Mouse (Mus musculus) limb, embryonic 14.5 days (tissue): Measurements from ENCODE around the gene Lyl1. TPM values are rescaled to one million over a fixed set of nuclear protein-coding genes. Genes with fewer than 3 reads are reported as not detected.

Experiments used
- ATAC-seq: fragments of 200-750 bp; cut with Nextera tagmentation; 2 replicates; pipeline ENCODE4 v1.8.0; 2017; ENCODE audit warnings: low read depth, moderate number of reproducible peaks, moderate TSS enrichment; ENCODE audit not compliant: low FRiP score
- DNase-seq: peaks from one replicate; pipeline ENCODE4 v3.0.0-alpha.2; 2015; ENCODE audit warnings: low spot score
- H3K27ac ChIP-seq: fragments of 300-500 bp; sonication (generic); replicated peaks from 2 replicates; pipeline ENCODE4 v1.5.1; 2014; ENCODE audit warnings: low read depth, mild to moderate bottlenecking, low read length, moderate library complexity, mixed read lengths
- H3K27me3 ChIP-seq: fragments of 300-500 bp; sonication (generic); 2 replicates; pipeline ENCODE4 v1.6.1; 2014; ENCODE audit warnings: low read length, mixed read lengths; ENCODE audit not compliant: control insufficient read depth, insufficient read depth
- H3K36me3 ChIP-seq: fragments of 300-500 bp; sonication (generic); 2 replicates; pipeline ENCODE4 v1.6.1; 2014; ENCODE audit warnings: mild to moderate bottlenecking, low read length, moderate library complexity, mixed read lengths; ENCODE audit not compliant: control insufficient read depth, insufficient read depth
- H3K4me1 ChIP-seq: fragments of 300-500 bp; sonication (generic); 2 replicates; pipeline ENCODE4 v1.6.1; 2014; ENCODE audit warnings: antibody characterized with exemption, low read length, mixed read lengths; ENCODE audit not compliant: control insufficient read depth, insufficient read depth
- H3K4me2 ChIP-seq: fragments of 300-500 bp; sonication (generic); replicated peaks from 2 replicates; pipeline ENCODE4 v1.6.1; 2014; ENCODE audit warnings: low read depth, mild to moderate bottlenecking, low read length, moderate library complexity; ENCODE audit not compliant: severe bottlenecking
- H3K4me3 ChIP-seq: fragments of 300-500 bp; sonication (generic); replicated peaks from 2 replicates; pipeline ENCODE4 v1.5.1; 2014; ENCODE audit warnings: low read length
- H3K9ac ChIP-seq: fragments of 300-500 bp; sonication (generic); 2 replicates; pipeline ENCODE4 v1.6.1; 2014; ENCODE audit warnings: mild to moderate bottlenecking, low read depth, low read length, moderate library complexity; ENCODE audit not compliant: severe bottlenecking
- H3K9me3 ChIP-seq: fragments of 300-500 bp; sonication (generic); 2 replicates; pipeline ENCODE4 v1.6.1; 2016; ENCODE audit warnings: low read length; ENCODE audit not compliant: control insufficient read depth
- POLR2A ChIP-seq: fragments of 200-500 bp; IDR thresholded peaks from 2 replicates; pipeline ENCODE4 v1.8.0; 2012; ENCODE audit warnings: inconsistent platforms, mild to moderate bottlenecking, moderate library complexity, borderline replicate concordance; ENCODE audit not compliant: insufficient read depth, insufficient read length; ENCODE audit errors: extremely low read depth
- WGBS: fragments of 180-500 bp; shearing (Covaris S2); extraction: QIAGEN DNeasy Blood & Tissue Kit; methylation state at CpG from one replicate; pipeline ENCODE4 v1.1.7; 2014; 5-methylcytosine and 5-hydroxymethylcytosine counted together
- polyA plus RNA-seq, 2 experiments: library from polyadenylated mRNA; depleted of rRNA in 1 of 2; stranded (reverse) in 1 of 2; unstranded in 1 of 2; fragments of >200 nt; fragmentation: Nextera tagmentation in 1 of 2; extraction: Ambion mirVana in 1 of 2; gene quantifications; 2 replicates each; pipeline versions ENCODE4 v1.2.1 to v1.2.3; 2012 to 2014

Lyl1 gene
- polyA plus RNA-seq, 2 experiments, result 5.6 to 7.1 TPM

DNA sequence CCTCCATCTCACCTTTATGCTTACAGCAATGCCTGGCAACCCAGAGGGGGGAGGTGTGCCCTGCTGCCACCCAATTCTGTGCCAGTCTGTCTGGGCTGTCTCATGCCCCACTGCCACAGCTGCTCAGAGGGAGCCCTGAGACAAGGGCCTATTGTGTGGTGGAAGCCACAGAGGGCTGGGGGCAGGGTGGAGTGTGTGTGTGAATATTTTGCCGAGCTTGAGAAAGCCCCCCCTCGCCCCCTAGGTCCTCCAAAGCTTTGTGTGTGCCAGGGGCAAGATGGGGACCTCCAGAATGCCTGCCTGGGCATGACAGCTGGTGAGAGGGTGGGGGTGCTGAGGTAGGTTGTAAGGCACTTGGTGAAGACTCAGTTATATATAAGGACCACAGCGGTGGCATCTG is 27.2 kb downstream of the Lyl1 start:
- Histone ChIP-seq H3K9me3 (no peaks in the 10 kb centered on the region), H3K27ac (0 out of 2 replicates have a peak overlapping the region, but pooled peaks have one; percentile 33), H3K4me3 (no peak overlapping the region), H3K36me3 (peaks cover 68% of the 10 kb centered on the region), H3K9ac (no peak overlapping the region), H3K4me1 (peaks cover 78% of the 10 kb centered on the region), H3K4me2 (no peak overlapping the region), H3K27me3 (no peaks in the 10 kb centered on the region)
- TF ChIP-seq POLR2A, result no peak
- DNase-seq (no peak), ATAC-seq (no peak)
- WGBS, result 68% methylated on average over 3 of the region's 3 CpGs

DNA sequence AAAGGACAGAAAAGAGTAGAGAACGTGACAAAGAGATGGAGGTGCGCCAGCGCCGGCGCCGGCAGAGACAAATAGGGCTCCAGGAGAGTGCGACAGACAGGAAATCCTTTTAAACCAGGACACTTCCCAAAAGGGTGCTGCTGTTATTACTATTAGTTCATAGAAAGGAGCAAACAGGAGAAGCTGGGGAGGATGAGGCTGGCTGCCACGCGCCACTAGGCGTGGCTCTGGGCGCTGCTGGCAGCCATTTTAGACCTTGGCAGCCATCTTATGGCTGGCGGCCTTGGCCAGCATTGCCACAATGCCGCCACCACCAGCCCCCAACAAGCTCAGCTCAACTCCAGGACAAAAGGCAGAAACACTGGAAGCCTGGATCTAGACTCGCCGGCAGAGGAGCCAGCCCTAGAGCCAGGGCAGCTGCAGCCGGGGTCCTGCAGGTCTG is 28.7 kb downstream of the Lyl1 start:
- Histone ChIP-seq H3K9ac (no peak overlapping the region), H3K4me3 (no peak overlapping the region)
- ATAC-seq, result no peak

DNA sequence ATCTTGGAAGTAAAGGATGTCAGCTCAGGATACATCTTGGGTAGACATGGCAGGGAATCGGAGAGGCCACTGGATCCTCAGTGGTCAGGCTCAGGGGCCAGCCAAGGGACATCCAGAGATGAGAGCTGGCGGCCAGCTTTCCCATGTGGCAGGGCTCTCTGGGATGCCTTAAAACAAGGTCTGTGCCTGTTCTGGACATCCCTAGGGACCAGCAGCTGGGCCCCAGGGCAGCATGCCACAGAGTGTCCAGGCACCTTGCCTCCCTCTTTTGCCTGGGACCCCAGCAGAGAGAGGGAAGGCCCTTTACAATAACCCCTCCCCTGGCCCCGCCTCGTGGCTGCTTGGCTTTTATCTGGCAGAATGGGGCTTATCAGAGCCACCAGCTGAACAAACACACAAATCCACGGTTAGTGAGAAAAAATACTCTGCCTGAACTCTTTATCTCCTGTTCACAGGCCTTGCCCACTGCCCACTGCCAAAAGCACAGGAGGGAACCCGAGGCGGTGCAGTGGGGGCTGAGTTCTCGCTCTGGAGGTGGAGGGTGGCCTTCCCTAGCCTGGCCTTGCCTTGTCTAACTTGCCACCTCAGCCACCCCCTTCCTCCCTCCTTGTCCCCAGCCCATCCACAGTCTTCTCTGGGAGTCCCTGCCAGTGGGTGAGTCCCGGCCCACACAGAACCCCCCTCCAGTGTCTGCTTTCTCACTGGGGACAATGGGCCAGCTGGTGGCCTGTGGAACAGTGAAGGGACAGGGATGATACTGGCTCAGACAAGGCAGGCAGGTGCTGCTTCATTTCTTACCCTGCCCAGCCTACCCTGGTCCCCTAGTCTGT is 29.5 kb downstream of the Lyl1 start:
- Histone ChIP-seq H3K4me2 (no peak overlapping the region), H3K9ac (peak overlapping the region; percentile 40; the same call in 1 of the 2 replicates), H3K4me1 (peaks cover 68% of the 10 kb centered on the region), H3K9me3 (no peaks in the 10 kb centered on the region), H3K27ac (peak overlapping the region; percentile 48), H3K27me3 (no peaks in the 10 kb centered on the region), H3K4me3 (no peak overlapping the region), H3K36me3 (peaks cover 54% of the 10 kb centered on the region)
- no peak for ATAC-seq
- no peak for DNase-seq
- 56% methylated on average over 9 of the region's 9 CpGs for WGBS
- no peak for TF ChIP-seq POLR2A

More for the DNA sequence above, 28.7 kb downstream of the Lyl1 start:
- 88% methylated on average over 16 of the region's 16 CpGs for WGBS
- Histone ChIP-seq H3K27me3 (no peaks in the 10 kb centered on the region), H3K9me3 (no peaks in the 10 kb centered on the region), H3K36me3 (peaks cover 60% of the 10 kb centered on the region), H3K4me1 (peaks cover 69% of the 10 kb centered on the region), H3K27ac (peak overlapping the region; percentile 48; the same call in 1 of the 2 replicates), H3K4me2 (no peak overlapping the region)
- no peak for DNase-seq
- no peak for TF ChIP-seq POLR2A

DNA sequence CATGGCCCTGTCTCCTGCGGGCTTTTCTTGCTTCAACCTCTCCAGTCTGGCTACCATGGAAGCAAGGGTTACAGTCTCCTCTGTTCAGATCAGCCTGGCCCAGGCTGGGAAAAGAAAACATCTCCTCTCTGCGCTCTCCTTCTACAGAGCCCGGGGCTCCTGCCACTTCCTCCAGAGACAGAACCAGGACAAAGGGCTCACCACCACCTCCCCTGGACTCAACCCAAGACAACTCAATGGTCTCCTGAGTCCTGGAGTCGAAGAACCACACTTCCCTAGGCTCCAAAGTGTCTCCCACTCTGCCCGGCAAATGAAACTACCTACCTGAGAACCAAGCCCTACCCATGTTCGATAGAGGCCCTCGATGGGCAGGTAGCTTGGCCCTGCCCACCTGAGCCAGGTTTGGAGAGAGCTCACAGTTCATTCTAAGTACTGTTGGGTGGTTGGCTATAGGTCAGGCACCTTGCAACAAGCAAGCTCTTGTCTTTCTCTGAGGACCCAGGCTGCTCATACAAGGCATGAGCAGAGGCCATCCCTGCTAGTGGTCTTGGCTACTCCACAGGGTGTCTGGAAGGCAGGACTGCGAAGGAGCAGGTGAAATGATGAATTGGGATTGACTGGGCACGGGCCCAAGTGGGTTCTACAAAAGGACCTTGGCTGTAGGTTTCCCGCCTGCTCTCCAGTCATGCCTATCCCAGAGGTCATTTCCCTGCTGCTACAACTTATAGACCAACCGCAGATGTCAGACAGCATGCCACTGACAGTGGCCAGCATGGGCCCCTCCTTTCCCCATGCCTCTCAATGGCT is 30.3 kb downstream of the Lyl1 start:
- ATAC-seq, result no peak
- H3K27me3 ChIP-seq, result no peaks in the 10 kb centered on the region
- no peaks in the 10 kb centered on the region for H3K9me3 ChIP-seq
- no peak overlapping the region for H3K4me3 ChIP-seq
- no peak for DNase-seq
- peaks cover 67% of the 10 kb centered on the region for H3K4me1 ChIP-seq
- H3K27ac ChIP-seq, result peak overlapping the region; percentile 48; the same call in 1 of the 2 replicates
- no peak overlapping the region for H3K4me2 ChIP-seq
- 69% methylated on average over 11 of the region's 11 CpGs for WGBS
- no peak for TF ChIP-seq POLR2A
- no peak overlapping the region for H3K9ac ChIP-seq
- H3K36me3 ChIP-seq, result peaks cover 50% of the 10 kb centered on the region

DNA sequence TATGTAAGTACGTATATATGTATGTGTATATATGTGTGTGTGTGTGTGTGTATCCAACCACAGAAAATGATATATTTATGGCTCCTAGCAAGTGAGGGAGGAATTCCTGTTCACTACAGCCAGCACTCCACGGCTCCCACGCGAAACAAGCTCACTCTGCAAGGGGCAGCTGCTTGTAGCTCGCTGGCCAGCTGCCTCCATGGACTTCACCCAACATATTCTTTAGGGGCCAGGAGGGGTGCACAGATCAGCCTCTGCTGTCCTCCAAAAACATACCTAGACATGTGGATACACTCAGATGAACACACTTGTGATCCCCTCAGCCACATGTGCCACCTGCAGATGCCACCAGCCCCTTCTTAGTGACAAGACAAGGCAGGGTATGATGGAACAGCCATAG is 31.3 kb downstream of the Lyl1 start:
- Histone ChIP-seq H3K36me3 (peaks cover 40% of the 10 kb centered on the region), H3K9ac (no peak overlapping the region), H3K4me1 (peaks cover 75% of the 10 kb centered on the region), H3K4me3 (no peak overlapping the region), H3K9me3 (no peaks in the 10 kb centered on the region), H3K4me2 (no peak overlapping the region), H3K27me3 (no peaks in the 10 kb centered on the region), H3K27ac (peak overlapping the region; percentile 41; the same call in 1 of the 2 replicates)
- no peak for ATAC-seq
- 46% methylated on average over 5 of the region's 5 CpGs for WGBS
- no peak for TF ChIP-seq POLR2A
- no peak for DNase-seq
